Mouse (Mus musculus) T-helper 17 cell (primary cell): Measurements from ENCODE around the gene Wdr90.

Experiments used
- in situ Hi-C, 2 experiments: fragments of 300-600 bp; cut with MboI, MseI; formaldehyde crosslinking; loops; 1 replicate in 1 of 2; 2 replicates in 1 of 2; pipeline ENCODE4 v1.15.1; 2025; ENCODE audit warnings: high pct_unique_total_duplicates in 2 of 2

The Wdr90 gene

GRCm38 (mm10) chr17:25860229-25860628 lies 1.1 kb downstream of the Wdr90 start:
- in situ Hi-C loops: no loop called here

- in situ Hi-C loops: no loop called here
Measured at GRCm38 (mm10) chr17:25844396-25844901, 16.9 kb downstream of the Wdr90 start, which contains the start of gene Rhot2. Gene Rhot2 (minus strand): TSS chr17:25844851.

- in situ Hi-C loops: no loop called here
Measured at GRCm38 (mm10) chr17:25843636-25844395, 17.5 kb downstream of the Wdr90 start.

- in situ Hi-C loops: no loop called here
Measured at GRCm38 (mm10) chr17:25843122-25843521, 18.2 kb downstream of the Wdr90 start.

GRCm38 (mm10) chr17:25842509-25842908 lies 18.8 kb downstream of the Wdr90 start:
- in situ Hi-C loops: no loop called here

- in situ Hi-C loops: no loop called here
Measured at GRCm38 (mm10) chr17:25841117-25841880, 20.0 kb downstream of the Wdr90 start, which contains the start of gene Gm20683. Gene Gm20683 (minus strand): TSS chr17:25841763.

- in situ Hi-C loops: no loop called here
Measured at GRCm38 (mm10) chr17:25840519-25840918, 20.8 kb downstream of the Wdr90 start.

GRCm38 (mm10) chr17:25839455-25840235 lies 21.7 kb downstream of the Wdr90 start:
- in situ Hi-C loops: no loop called here

GRCm38 (mm10) chr17:25838904-25839303 lies 22.4 kb downstream of the Wdr90 start:
- in situ Hi-C loops: no loop called here

GRCm38 (mm10) chr17:25837533-25837932 lies 23.8 kb downstream of the Wdr90 start:
- in situ Hi-C loops: no loop called here

- in situ Hi-C loops: no loop called here
Measured at GRCm38 (mm10) chr17:25837076-25837410, 24.3 kb downstream of the Wdr90 start, which contains the start of gene Rhbdl1. Gene Rhbdl1 (minus strand): TSS chr17:25837295.

- in situ Hi-C loops: no loop called here
Measured at GRCm38 (mm10) chr17:25836397-25837075, 24.8 kb downstream of the Wdr90 start.

GRCm38 (mm10) chr17:25835816-25836215 lies 25.5 kb downstream of the Wdr90 start:
- in situ Hi-C loops: no loop called here

- in situ Hi-C loops: no loop called here
Measured at GRCm38 (mm10) chr17:25835301-25835700, 26.0 kb downstream of the Wdr90 start.

- in situ Hi-C loops: no loop called here
Measured at GRCm38 (mm10) chr17:25834595-25835222, 26.6 kb downstream of the Wdr90 start.

- in situ Hi-C loops: no loop called here
Measured at GRCm38 (mm10) chr17:25833961-25834594, 27.2 kb downstream of the Wdr90 start.

GRCm38 (mm10) chr17:25833291-25833663 lies 28.0 kb downstream of the Wdr90 start, which contains the start of gene Stub1:
Gene Stub1 (minus strand): TSS chr17:25833404.
- in situ Hi-C loops: no loop called here

- in situ Hi-C loops: no loop called here
Measured at GRCm38 (mm10) chr17:25832436-25833290, 28.6 kb downstream of the Wdr90 start.
